Mouse (Mus musculus) liver, postnatal 0 days (tissue): ENCODE data around the gene Artn.

Experiments
- CTCF ChIP-seq: sonication (generic); IDR thresholded peaks from 2 replicates; pipeline ENCODE4 v1.5.1; 2016; ENCODE audit warnings: antibody characterized with exemption, low read depth
- EP300 ChIP-seq: IDR thresholded peaks from 2 replicates; pipeline ENCODE4 v1.6.1; 2016; ENCODE audit warnings: antibody characterized with exemption, low read depth, mild to moderate bottlenecking

DNA sequence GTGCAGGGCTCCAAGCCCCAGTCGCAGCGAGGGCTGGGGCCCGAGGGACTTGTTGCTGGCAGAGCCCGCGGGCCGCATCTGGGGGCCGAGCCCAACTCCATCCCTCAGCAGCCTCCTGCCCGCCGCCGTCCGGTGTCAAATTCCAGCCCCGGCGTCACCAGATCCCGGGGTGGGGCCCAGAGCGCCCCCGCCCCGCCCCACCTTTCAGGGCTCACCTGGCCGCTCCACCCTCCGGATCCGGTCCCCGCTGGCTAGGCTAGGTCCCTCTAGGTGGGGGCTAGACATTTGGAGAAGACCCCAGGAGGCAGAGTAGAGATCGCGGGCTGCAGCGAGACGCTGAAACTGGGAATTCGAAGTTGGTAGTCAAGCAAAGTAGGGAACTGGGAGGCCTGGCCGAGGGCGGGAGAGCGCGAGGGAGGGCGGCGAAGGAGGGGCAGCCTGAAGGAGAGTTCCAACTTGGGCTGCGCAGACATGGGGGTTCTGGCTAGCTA, at the start of gene Artn:
- TF ChIP-seq CTCF (no peak), EP300 (no peak)
